Mouse (Mus musculus) heart, embryonic 16.5 days (tissue): Measurements from ENCODE around the gene Fpr2. TPM values are rescaled to one million over a fixed set of nuclear protein-coding genes. Genes with fewer than 3 reads are reported as not detected.

Experiments used
- ATAC-seq: fragments of 200-750 bp; cut with Nextera tagmentation; replicated peaks from 2 replicates; pipeline ENCODE4 v1.8.0; 2017; ENCODE audit warnings: moderate number of reproducible peaks; ENCODE audit not compliant: insufficient read depth, low FRiP score; ENCODE audit errors: extremely low read depth
- H3K27ac ChIP-seq: fragments of 300-500 bp; sonication (generic); 2 replicates; pipeline ENCODE4 v1.5.1; 2014; ENCODE audit warnings: mild to moderate bottlenecking, low read length, control low read depth, moderate library complexity
- H3K27me3 ChIP-seq: fragments of 300-500 bp; sonication (generic); 2 replicates; pipeline ENCODE4 v1.6.1; 2014; ENCODE audit warnings: low read length, mixed read lengths; ENCODE audit not compliant: control insufficient read depth, insufficient read depth
- H3K36me3 ChIP-seq: fragments of 300-500 bp; sonication (generic); 2 replicates; pipeline ENCODE4 v1.6.1; 2014; ENCODE audit not compliant: control insufficient read depth, insufficient read depth
- H3K4me1 ChIP-seq: fragments of 300-500 bp; sonication (generic); 2 replicates; pipeline ENCODE4 v1.6.1; 2014; ENCODE audit warnings: low read length, mixed read lengths; ENCODE audit not compliant: control insufficient read depth, insufficient read depth
- H3K4me2 ChIP-seq: fragments of 300-500 bp; sonication (generic); 2 replicates; pipeline ENCODE4 v1.6.1; 2014; ENCODE audit warnings: low read depth, mild to moderate bottlenecking, control low read depth, low read length
- H3K4me3 ChIP-seq: fragments of 300-500 bp; sonication (generic); 2 replicates; pipeline ENCODE4 v1.5.1; 2014; ENCODE audit warnings: mild to moderate bottlenecking, control low read depth, low read length
- H3K9ac ChIP-seq: fragments of 300-500 bp; sonication (generic); 2 replicates; pipeline ENCODE4 v1.6.1; 2014; ENCODE audit warnings: low read length, control low read depth
- H3K9me3 ChIP-seq: fragments of 300-500 bp; sonication (generic); replicated peaks from 2 replicates; pipeline ENCODE4 v1.6.1; 2016; ENCODE audit warnings: low read length; ENCODE audit not compliant: control insufficient read depth
- WGBS: fragments of 180-500 bp; shearing (Covaris S2); extraction: QIAGEN DNeasy Blood & Tissue Kit; methylation state at CpG from one replicate; pipeline ENCODE4 v1.1.7; 2014; 5-methylcytosine and 5-hydroxymethylcytosine counted together
- polyA plus RNA-seq: library from polyadenylated mRNA; unstranded; fragments of >200 nt; fragmentation: Nextera tagmentation; extraction: Ambion mirVana; gene quantifications from 2 replicates; pipeline ENCODE4 v1.2.1, GENCODE M21; 2015

Fpr2 gene
- polyA plus RNA-seq, 1 experiment from 2014 or later: 0.33 TPM

DNA sequence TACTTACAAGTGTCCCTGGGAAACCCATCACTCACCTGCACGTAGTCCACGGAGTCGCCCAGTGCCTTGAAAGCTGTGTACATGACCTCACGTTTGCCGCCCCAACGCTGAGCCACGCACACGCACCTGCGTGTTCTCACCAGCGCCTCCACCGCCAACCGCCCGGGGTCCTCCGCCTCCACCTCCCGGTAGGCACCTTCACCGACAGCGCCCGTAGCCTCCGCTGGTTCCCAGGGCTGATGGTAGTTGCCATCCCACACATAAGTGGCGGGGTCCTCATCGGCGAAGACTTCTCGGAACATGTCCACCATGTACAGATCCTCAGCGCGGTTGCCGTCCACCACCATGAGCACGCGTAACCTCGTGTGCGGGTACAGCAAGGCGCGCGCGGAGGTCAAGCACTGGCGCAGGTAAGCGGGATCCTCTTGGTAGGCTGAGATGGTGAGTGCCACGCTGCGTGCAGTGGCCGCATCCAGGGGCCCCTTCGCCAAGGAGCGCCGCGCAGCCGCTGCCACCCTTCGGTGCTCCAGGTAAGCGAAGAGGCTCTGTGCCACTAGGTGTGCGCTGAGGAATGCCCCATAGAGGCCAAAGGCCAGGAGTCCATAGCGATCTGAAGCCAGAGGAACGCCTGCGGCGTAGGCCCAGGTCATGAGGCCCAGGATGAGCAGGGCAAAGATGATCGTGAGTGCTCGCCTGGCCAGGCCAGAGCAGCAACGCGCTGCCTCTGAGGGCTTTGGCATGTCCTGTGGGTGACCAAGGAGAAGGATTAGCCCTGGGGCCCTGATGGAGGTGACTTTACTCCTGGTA lies 37.5 kb upstream of the Fpr2 start:
- Histone ChIP-seq H3K4me1 (peaks cover 2% of the 10 kb centered on the region; the same call in 1 of the 2 replicates), H3K27me3 (peaks cover 8% of the 10 kb centered on the region), H3K9ac (no peak overlapping the region), H3K4me2 (peak overlapping the region; percentile 20), H3K4me3 (no peak overlapping the region), H3K9me3 (no peaks in the 10 kb centered on the region), H3K27ac (no peak overlapping the region), H3K36me3 (no peaks in the 10 kb centered on the region)
- ATAC-seq: no peak
- WGBS: 25% methylated on average over 55 of the region's 55 CpGs

DNA sequence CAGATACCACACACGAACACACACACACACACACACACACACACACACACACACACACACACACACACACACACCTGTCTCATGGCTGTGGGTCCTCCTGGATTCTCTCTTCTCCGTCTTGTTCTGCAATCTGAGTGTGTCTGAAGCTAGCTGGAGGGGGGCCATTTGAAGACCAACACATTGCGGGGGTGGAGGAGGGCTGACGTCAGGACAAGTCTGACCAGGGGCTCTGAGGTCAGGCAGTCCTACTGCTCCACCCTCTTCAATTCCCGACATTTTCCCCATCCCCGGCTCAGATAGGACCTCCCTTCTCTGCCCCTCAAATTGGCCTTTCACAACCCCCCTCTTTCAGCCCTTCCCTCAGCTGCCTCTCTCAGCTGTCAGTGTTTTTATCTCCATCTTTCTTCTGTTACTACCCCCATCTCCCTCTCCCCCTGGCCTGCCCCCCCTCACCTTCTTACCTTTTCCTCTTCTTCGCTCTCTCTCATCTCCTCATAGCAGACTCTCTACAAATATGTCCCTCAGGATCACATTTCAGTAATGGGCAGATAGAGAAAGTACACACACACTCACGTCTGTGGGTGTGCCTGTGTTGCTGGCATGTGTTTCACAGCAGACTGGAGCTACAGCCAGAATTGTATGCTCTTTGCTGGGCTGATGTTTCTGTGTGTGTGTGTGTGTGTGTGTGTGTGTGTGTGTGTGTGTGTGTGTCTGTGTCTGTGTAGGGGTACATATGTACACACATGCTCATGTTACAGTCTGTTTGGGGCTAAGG lies 32.4 kb upstream of the Fpr2 start, which contains the start of gene Has1:
Gene Has1 (minus strand): TSS at position 142 of the 775 bp plus-strand sequence.
- H3K4me2 ChIP-seq: no peak within 1 kb of the TSS

DNA sequence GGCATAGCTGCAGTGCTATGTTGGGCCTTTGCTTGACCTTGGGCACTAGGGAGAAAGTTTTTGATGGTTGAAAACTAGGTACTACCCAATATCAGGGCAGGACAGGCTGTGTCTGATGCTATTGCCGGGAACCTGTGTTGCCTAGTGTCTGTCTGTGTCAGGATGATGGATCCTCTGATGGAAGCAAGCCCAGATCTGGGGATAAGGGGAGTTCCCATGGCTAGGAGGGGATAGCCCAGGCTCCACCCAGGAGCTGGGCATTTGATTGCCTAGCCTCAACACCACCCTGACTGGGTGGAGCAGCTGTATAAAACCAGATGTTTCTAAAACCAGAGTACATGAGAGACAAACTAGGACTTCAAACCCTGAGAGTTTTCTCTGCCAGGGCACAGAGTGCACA lies 31.0 kb upstream of the Fpr2 start:
- H3K36me3 ChIP-seq: no peaks in the 10 kb centered on the region
- WGBS: 58% methylated on average over 1 of the region's 1 CpGs

More for the DNA sequence above, 32.4 kb upstream of the Fpr2 start, which contains the start of gene Has1:
- ATAC-seq: no peak
- WGBS: 44% methylated on average over 8 of the region's 8 CpGs
- Histone ChIP-seq H3K9ac (no peak within 1 kb of the TSS), H3K36me3 (no peaks in the 10 kb centered on the region), H3K4me1 (no peaks in the 10 kb centered on the region; the same call in 1 of the 2 replicates), H3K27me3 (0 out of 2 replicates have a peak, but pooled peaks cover under 1% of the 10 kb centered on the region), H3K27ac (no peak within 1 kb of the TSS), H3K9me3 (no peaks in the 10 kb centered on the region), H3K4me3 (no peak within 1 kb of the TSS)

DNA sequence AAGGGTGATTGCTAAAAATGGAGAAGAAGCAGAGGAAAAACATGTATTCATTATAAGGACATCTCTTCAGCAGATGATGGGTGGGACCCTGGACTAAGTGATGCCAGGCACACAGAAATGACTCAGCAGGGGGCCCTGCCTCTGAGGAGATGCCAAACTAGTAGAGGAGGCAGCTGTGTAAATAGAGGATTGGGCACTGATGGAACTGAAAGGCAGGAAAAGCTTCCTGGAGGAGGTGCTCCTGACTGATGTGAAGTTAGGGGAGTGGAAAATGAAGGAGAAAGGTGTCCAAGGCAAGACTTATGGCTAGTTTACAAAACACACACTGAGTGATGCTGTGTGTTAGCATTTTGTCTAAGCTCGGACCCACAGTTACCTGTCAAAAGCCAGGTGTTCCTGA lies 30.2 kb upstream of the Fpr2 start:
- no peak overlapping the region for H3K9ac ChIP-seq
- ATAC-seq: no peak
- H3K9me3 ChIP-seq: no peaks in the 10 kb centered on the region
- 72% methylated on average over 1 of the region's 1 CpGs for WGBS
- no peak overlapping the region for H3K4me3 ChIP-seq
- no peaks in the 10 kb centered on the region for H3K27me3 ChIP-seq
- H3K4me1 ChIP-seq: no peaks in the 10 kb centered on the region
- no peak overlapping the region for H3K4me2 ChIP-seq
- no peaks in the 10 kb centered on the region for H3K36me3 ChIP-seq
- no peak overlapping the region for H3K27ac ChIP-seq

More for the DNA sequence above, 31.0 kb upstream of the Fpr2 start:
- Histone ChIP-seq H3K27me3 (no peaks in the 10 kb centered on the region), H3K4me3 (no peak overlapping the region), H3K4me1 (no peaks in the 10 kb centered on the region), H3K9me3 (no peaks in the 10 kb centered on the region), H3K9ac (no peak overlapping the region), H3K27ac (no peak overlapping the region), H3K4me2 (no peak overlapping the region)
- ATAC-seq: no peak

DNA sequence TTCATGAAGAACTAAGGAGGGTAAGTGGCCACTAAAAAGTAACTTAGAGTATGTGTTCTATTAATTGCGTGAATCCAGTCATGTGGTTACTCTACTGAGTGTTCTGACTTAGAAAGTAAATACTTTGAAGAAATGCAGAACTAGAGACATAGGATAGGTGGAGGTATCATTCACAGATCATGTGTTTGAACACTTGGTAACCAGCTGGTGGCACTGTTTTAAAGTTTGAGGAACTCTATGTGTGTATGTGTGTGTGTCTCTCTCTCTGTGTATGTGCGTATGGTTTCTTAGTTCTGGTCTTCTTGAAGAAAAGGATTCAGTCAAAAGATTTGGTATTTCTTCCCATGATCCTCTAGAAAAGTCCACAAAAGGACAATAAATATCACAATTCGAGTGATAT lies 27.5 kb upstream of the Fpr2 start:
- Histone ChIP-seq H3K27ac (no peak overlapping the region), H3K4me2 (no peak overlapping the region), H3K36me3 (peaks cover 3% of the 10 kb centered on the region; the same call in 1 of the 2 replicates), H3K27me3 (no peaks in the 10 kb centered on the region), H3K4me1 (no peaks in the 10 kb centered on the region), H3K9me3 (no peaks in the 10 kb centered on the region), H3K9ac (no peak overlapping the region), H3K4me3 (no peak overlapping the region)
- 81% methylated on average over 3 of the region's 3 CpGs for WGBS
- ATAC-seq: no peak

DNA sequence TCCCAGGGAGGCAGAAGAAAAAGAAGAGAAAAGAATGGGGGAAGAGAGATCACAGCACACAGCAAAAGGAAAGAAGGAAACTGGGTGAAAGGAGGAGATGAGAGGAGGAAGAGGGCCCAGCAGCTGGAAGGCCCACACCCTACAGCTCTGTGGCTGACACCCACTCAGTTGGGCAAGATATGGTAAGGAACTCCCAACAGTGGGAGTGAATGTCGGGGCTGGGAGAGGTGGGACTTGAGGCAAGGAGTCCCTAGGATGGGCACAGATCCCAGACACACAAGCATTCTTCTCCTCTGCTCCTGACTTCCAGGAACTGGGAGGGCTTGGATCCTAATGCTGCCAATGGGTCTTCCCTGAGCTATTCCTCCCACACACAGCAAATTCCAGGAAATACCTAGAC lies 25.3 kb upstream of the Fpr2 start:
- 73% methylated on average over 1 of the region's 1 CpGs for WGBS
- ATAC-seq: 0 out of 2 replicates have a peak, but pooled peaks have one; percentile 32
- Histone ChIP-seq H3K9ac (no peak overlapping the region), H3K4me1 (no peaks in the 10 kb centered on the region), H3K27ac (no peak overlapping the region), H3K4me2 (no peak overlapping the region), H3K9me3 (no peaks in the 10 kb centered on the region), H3K27me3 (no peaks in the 10 kb centered on the region), H3K36me3 (peaks cover 5% of the 10 kb centered on the region; the same call in 1 of the 2 replicates), H3K4me3 (no peak overlapping the region)

DNA sequence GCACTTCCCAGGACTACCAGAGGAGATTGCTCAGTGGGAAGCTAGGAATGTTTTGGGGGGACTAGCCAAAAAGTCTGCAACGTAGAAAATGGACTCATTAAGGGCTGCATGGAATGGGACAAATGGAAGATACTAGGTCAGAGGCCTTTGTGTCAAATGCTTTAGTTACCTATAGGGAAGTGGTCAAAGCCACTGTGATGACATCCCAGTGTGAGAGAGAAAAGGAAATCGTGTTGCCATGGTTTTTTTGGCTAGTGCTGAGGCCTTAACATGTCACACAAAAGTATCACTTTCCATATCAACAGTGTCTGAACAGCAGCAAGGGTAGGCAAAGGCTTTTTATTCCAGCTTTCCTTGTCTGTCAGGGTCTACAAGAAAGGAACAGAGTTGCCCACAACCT lies 22.5 kb upstream of the Fpr2 start:
- Histone ChIP-seq H3K36me3 (peaks cover 5% of the 10 kb centered on the region; the same call in 1 of the 2 replicates), H3K9ac (no peak overlapping the region), H3K4me1 (no peaks in the 10 kb centered on the region), H3K27ac (no peak overlapping the region), H3K4me2 (no peak overlapping the region), H3K4me3 (no peak overlapping the region), H3K27me3 (no peaks in the 10 kb centered on the region), H3K9me3 (no peaks in the 10 kb centered on the region)
- no peak for ATAC-seq
- WGBS: 58% methylated on average over 2 of the region's 2 CpGs

DNA sequence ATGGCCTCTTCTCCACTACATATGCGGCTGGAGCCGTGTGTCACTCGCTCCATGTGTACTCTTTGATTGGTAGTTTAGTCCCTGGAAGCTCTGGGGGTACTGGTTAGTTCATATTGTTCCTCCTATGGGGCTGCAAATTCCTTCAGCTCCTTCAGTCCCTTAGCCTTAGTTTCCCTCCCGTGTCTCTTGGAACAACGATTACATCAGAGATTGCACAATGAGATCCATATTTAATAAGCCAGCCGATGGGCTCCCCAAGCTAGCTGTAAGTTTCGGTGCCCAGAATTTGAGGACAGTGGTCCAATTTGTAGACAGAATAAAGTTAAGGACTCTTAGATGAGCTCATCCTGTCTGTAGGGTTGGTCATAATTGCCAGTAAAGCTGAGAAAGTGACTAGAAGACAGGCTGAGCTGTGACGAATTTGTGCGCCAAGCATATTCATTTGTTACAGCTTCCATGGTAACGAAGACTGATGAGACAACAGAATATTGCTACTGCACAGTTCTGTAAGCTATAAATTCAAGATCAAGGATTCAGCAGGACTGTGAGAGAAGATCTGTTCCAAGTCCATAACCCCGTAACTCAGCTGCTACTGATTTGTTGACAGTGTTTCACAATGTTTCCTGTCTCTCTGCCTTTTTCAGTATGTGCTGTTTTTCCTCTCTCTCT lies 20.7 kb upstream of the Fpr2 start:
- Histone ChIP-seq H3K4me3 (no peak overlapping the region), H3K4me1 (no peaks in the 10 kb centered on the region), H3K36me3 (peaks cover 5% of the 10 kb centered on the region; the same call in 1 of the 2 replicates), H3K4me2 (no peak overlapping the region), H3K9me3 (no peaks in the 10 kb centered on the region), H3K27ac (no peak overlapping the region), H3K27me3 (no peaks in the 10 kb centered on the region), H3K9ac (no peak overlapping the region)
- 83% methylated on average over 11 of the region's 11 CpGs for WGBS
- no peak for ATAC-seq
